Mouse (Mus musculus): ENCODE results near the gene Ints11.
A peak's percentile ranks its signal among the peaks of the same experiment; 100 is the strongest.

The Ints11 gene

GRCm38 (mm10) chr4:155892438-155893211 is 23.3 kb downstream of the Ints11 start:
- no peak for DNase-seq (ENCODE audit: low spot score)

GRCm38 (mm10) chr4:155893212-155893690 is 23.9 kb downstream of the Ints11 start:
- no peak for DNase-seq (ENCODE audit: low spot score)

- peak; percentile 79 for DNase-seq (ENCODE audit: low spot score)
These were observed 25.1 kb downstream of the Ints11 start for GRCm38 (mm10) chr4:155894311-155894881.

- peak; percentile 49 for DNase-seq (ENCODE audit: low spot score)
These were observed 25.9 kb downstream of the Ints11 start for GRCm38 (mm10) chr4:155895216-155895615.

GRCm38 (mm10) chr4:155895826-155896225 is 26.5 kb downstream of the Ints11 start:
- peak; percentile 2 for DNase-seq (ENCODE audit: low spot score)

DNA sequence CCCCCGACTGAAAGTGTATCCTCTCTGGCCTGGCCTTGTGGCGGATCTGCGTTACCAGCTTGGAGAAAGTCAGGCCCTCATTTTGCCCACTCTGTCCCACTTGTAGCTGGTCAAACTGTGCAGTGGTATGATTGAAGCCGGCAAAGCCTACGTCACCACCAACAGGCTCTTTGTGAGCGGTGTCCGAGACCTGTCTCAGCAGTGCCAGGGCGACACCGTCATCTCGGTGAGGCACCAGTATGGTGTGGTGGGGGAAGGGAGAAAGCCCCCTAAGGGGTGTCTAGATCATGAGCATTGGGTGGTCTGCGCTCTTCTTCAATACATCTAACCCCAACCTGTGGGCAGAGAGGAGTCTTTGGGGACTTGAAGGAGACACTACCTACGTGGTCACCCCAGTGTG is 27.1 kb downstream of the Ints11 start:
- no peak for DNase-seq (ENCODE audit: low spot score)

DNA sequence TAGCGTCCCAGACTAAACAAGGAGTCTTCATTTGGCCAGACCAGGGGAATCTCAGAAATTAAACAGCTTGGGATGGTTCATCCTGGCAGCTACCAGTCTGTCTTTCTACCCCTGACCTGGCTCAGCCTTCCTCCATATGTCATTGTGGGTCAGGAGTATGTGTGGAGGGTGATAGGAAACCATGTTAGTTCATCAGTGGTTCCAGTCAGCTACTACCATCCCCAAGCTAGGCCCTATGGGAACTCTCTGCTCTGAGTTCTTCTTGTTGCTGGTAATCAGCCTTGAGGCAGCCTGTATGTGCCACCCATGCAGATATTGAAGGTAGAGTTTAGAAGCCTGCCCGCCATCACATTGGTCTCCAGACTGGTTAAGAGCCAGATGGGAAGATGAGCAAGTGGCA is 29.0 kb downstream of the Ints11 start:
- DNase-seq (ENCODE audit: low spot score), result no peak

DNA sequence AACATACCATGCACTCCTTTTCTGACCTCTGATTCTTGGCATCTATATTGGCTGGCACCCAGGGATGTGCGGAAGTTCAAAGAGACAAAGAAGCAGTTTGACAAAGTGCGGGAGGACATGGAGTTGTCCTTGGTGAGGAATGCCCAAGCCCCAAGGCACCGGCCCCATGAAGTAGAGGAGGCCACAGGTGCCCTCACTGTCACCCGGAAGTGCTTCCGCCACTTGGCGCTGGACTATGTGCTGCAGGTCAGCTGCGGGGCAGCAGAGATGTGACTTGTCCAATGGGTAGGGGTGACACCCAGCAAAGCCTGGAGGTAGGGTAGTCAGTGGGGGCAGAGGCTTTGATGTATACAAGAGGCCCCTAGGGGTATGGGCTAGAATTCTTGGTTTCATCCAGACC is 30.0 kb downstream of the Ints11 start:
- peak; percentile 2 for DNase-seq (ENCODE audit: low spot score)

DNA sequence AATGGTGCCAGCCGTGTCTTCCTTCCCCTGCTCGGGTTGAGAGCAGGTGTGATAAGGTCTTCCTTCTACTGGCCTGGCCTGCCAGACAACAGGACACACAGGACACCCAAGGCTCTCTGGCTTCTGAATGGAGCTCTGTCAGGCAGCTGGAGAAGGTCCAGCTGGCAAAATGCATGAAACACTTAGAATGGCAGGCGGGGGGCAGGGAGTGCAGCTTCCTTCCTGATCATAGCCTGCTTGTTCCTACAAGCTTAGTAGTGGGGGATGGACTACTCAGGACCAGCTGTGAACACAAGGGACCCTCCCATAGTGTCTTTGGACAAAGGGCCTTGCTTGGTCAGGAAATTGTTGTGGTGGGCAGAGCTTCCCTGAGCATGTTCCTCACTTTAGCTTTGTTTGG is 31.9 kb downstream of the Ints11 start:
- DNase-seq (ENCODE audit: low spot score), result peak; percentile 2

- DNase-seq (ENCODE audit: low spot score), result no peak
These were observed 33.9 kb downstream of the Ints11 start for GRCm38 (mm10) chr4:155903246-155903645.

DNA sequence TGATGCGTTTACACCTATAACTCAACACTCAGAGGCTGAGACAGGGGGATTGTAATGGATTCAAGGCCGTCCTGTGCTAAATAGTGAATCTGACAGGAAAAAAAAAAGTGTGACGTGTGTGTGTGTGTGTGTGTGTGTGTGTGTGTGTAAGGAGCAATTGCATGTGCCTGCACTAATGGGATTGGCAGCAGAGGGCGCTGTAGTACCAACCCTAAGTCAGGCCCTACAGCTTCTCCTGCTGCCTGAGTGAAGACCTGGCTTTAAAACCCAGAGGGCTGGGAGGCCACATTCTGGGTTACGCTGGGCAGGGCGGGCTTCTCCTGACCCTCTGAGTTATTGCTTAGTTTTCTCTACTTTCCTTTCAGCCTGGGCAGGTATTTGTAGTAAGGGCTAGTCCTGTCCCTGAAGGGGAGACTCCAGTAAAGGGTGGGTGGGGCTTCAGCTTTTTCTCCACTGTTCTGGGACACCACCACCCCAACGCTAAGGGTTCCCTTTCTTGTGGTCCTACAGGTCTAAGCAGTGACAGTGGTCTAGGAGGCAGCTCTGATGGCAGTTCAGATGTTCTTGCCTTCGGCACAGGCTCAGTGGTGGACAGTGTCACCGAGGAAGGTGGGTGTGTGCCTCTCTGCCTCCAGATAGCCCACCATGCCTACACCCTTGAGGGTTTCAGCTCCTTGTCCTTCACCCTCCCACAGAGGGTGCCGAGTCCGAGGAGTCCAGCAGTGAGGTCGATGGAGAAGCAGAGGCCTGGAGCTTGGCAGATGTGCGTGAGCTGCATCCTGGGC is 35.2 kb downstream of the Ints11 start:
- peak; percentile 3 for DNase-seq (ENCODE audit: low spot score)

- DNase-seq (ENCODE audit: low spot score), result peak; percentile 2
These were observed 36.3 kb downstream of the Ints11 start for GRCm38 (mm10) chr4:155905634-155906033.

DNA sequence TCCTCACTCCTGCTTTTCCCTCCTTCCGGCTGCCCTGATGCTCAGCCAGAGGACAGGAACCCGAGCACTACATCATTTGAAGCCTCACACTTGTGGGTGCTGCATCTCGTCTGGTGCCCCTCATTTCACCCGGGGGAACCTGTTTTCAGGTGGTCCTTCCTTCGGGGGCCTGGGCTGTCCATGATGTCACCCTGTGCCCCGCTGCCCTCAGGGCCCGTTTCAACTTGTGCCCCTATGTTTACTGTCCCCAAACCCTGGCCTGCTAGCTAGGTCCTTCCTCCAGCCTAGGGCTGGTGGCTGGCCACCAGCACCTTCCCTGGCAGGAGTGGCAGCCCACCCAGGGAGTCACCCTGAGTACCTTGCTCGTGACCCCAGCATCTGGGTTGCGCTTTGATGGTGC is 36.8 kb downstream of the Ints11 start:
- DNase-seq (ENCODE audit: low spot score), result peak; percentile 1

GRCm38 (mm10) chr4:155907003-155907402 is 37.7 kb downstream of the Ints11 start:
- DNase-seq (ENCODE audit: low spot score), result no peak

- DNase-seq (ENCODE audit: low spot score), result no peak
These were observed 38.9 kb downstream of the Ints11 start for GRCm38 (mm10) chr4:155908281-155908680.

DNA sequence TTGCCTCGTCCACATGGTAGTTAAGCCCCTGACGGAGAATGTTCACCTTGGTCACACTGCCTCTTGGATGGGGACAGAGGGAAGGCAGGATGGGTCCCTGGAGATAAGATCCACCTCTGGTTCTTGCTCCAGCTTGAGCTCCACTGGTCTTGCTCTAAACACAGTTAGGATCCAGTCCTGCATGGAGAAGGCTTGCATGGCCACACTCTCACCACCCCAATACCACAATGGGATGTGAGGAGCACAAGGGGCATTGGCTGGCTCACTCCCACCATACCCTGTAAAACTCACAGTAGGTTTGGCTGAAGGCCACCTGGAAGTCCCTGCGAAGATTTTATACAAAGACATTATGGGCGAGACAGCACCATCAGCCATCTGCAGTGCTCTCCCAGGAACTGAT is 39.4 kb downstream of the Ints11 start:
- DNase-seq (ENCODE audit: low spot score), result no peak

- DNase-seq (ENCODE audit: low spot score), result no peak
These were observed 62.7 kb downstream of the Ints11 start for GRCm38 (mm10) chr4:155932031-155932430.

Data from urinary bladder, postnatal 25 days (tissue).